Mouse (Mus musculus) liver, embryonic 14.5 days (tissue): ENCODE measurements around the gene Tyw5. TPM values are rescaled to one million over a fixed set of nuclear protein-coding genes. Genes with fewer than 3 reads are reported as not detected.

Source experiments
- ATAC-seq: fragments of 200-750 bp; cut with Nextera tagmentation; 2 replicates; pipeline ENCODE4 v1.8.0; 2017; ENCODE audit warnings: moderate number of reproducible peaks, mild to moderate bottlenecking, moderate library complexity; ENCODE audit not compliant: insufficient read depth
- DNase-seq, 3 experiments: peaks; one replicate each; pipeline ENCODE4 v3.0.0-alpha.2; 2012 to 2013; ENCODE audit warnings: low read depth in 3 of 3, low spot score in 3 of 3
- H3K27ac ChIP-seq: fragments of 300-500 bp; sonication (generic); 2 replicates; pipeline ENCODE4 v1.5.1; 2014; ENCODE audit warnings: moderate library complexity, mild to moderate bottlenecking, control low read depth, inconsistent platforms
- H3K27me3 ChIP-seq: fragments of 300-500 bp; sonication (generic); 2 replicates; pipeline ENCODE4 v1.6.1; 2014; ENCODE audit warnings: mild to moderate bottlenecking, low read length, moderate library complexity; ENCODE audit not compliant: control insufficient read depth, insufficient read depth
- H3K36me3 ChIP-seq: fragments of 300-500 bp; sonication (generic); replicated peaks from 2 replicates; pipeline ENCODE4 v1.6.1; 2014; ENCODE audit warnings: low read depth; ENCODE audit not compliant: control insufficient read depth, insufficient read depth
- H3K4me1 ChIP-seq, 2 experiments: fragments of 200-500 bp in 1 of 2; fragments of 300-500 bp in 1 of 2; sonication (generic) in 1 of 2; replicated peaks; 2 replicates each; pipeline ENCODE4 v1.6.1; 2012 to 2014; ENCODE audit warnings: antibody characterized with exemption in 1 of 2, inconsistent platforms in 1 of 2, low read length in 1 of 2; ENCODE audit not compliant: control insufficient read depth in 2 of 2, insufficient read depth in 2 of 2
- H3K4me2 ChIP-seq: fragments of 300-500 bp; sonication (generic); 2 replicates; pipeline ENCODE4 v1.6.1; 2014; ENCODE audit warnings: low read depth, mild to moderate bottlenecking, control low read depth, moderate library complexity
- H3K4me3 ChIP-seq, 2 experiments: fragments of 200-500 bp in 1 of 2; fragments of 300-500 bp in 1 of 2; sonication (generic) in 1 of 2; 2 replicates each; pipeline ENCODE4 v1.5.1; 2012 to 2014; ENCODE audit warnings: low read depth in 2 of 2, low read length in 2 of 2, mild to moderate bottlenecking in 2 of 2, control low read depth in 1 of 2, inconsistent platforms in 1 of 2, moderate library complexity in 1 of 2; ENCODE audit not compliant: insufficient read depth in 1 of 2
- H3K9ac ChIP-seq: fragments of 300-500 bp; sonication (generic); replicated peaks from 2 replicates; pipeline ENCODE4 v1.6.1; 2014; ENCODE audit warnings: mild to moderate bottlenecking, control low read depth, moderate library complexity
- H3K9me3 ChIP-seq: fragments of 300-500 bp; sonication (generic); 2 replicates; pipeline ENCODE4 v1.6.1; 2016; ENCODE audit warnings: low read length, mixed read lengths; ENCODE audit not compliant: control insufficient read depth
- CTCF ChIP-seq: IDR thresholded peaks from 2 replicates; pipeline ENCODE4 v1.5.1; 2016; ENCODE audit warnings: antibody characterized with exemption, low read depth, control low read depth
- EP300 ChIP-seq: IDR thresholded peaks from 2 replicates; pipeline ENCODE4 v1.6.1; 2016; ENCODE audit warnings: antibody characterized with exemption, low read depth
- WGBS: fragments of 180-500 bp; shearing (Covaris S2); extraction: QIAGEN DNeasy Blood & Tissue Kit; methylation state at CpG from one replicate; pipeline ENCODE4 v1.1.7; 2014; ENCODE audit not compliant: insufficient replicate concordance; 5-methylcytosine and 5-hydroxymethylcytosine counted together
- polyA plus RNA-seq, 2 experiments: library from polyadenylated mRNA; depleted of rRNA in 1 of 2; stranded (reverse) in 1 of 2; unstranded in 1 of 2; fragments of >200 nt; fragmentation: Nextera tagmentation in 1 of 2; extraction: Ambion mirVana in 1 of 2; gene quantifications; 2 replicates each; pipeline versions ENCODE4 v1.2.1 to v1.2.3; 2012 to 2014

Tyw5 gene
- polyA plus RNA-seq, 2 experiments: 9.2 to 11.4 TPM

DNA sequence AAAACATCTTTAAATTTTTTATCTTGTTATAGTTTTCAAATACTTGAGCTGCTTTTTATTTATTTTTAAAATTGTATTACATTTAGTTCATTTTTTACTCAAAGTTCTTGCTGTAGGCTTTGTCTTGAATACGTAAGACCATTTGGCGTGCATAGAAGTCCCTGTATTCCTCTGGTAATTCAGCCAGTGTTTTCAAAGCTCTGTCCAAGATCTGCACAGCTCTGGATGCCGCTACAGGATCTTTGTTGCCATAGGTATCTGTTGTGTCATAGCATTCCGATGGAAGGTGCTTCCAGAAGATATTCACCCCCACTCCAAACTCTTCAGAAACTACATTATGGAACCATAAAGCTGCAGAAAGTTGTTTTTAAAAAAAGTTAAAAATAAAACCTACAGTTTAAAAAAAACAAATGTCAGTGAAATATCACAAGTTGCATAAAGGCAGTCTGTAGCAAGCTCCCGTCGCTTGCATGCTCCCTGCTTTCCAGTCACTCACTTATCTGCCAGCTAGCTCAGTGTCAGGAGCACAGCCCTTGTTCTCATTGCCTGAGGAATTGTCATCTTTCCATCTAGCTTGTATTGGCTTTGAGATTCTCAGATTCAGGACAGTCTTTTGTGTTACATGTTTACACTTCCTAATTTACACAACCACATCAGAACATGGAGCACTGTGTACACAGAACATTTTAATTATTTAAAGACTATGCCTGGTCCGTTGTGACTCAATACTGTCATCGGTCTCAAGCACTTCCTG lies 18.3 kb downstream of the Tyw5 start:
- WGBS: 76% methylated on average over 8 of the region's 8 CpGs

DNA sequence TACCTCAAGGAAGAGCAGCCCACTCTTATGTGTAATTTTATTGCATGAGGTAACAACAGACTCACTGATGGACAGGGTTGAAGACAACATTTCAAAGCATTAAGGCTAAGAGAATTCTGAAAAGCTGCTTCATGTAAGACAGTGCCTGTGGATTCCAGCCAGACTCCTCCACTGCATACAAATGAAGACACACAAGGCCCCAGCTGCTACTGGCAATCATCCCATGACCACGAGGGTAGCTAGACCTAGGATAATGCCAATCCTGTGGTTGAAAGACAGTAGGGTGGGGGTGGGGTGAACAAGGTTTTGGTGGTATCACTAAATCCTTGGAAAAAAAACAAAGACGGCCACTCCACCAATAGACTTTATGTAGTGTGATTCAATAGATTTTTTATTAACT lies 19.0 kb downstream of the Tyw5 start:
- Histone ChIP-seq H3K9ac (no peak overlapping the region), H3K4me2 (no peak overlapping the region), H3K4me3 (no peak overlapping the region), H3K27me3 (no peaks in the 10 kb centered on the region), H3K4me1 (no peaks in the 10 kb centered on the region; a peak in 1 of 4 replicates), H3K36me3 (no peaks in the 10 kb centered on the region; the same call in 1 of the 2 replicates), H3K27ac (no peak overlapping the region), H3K9me3 (no peaks in the 10 kb centered on the region)
- DNase-seq: no peak
- WGBS: 51% methylated on average over 2 of the region's 2 CpGs
- no peak for ATAC-seq
- TF ChIP-seq EP300 (no peak), CTCF (no peak)

More for the DNA sequence above, 18.3 kb downstream of the Tyw5 start:
- no peaks in the 10 kb centered on the region for H3K9me3 ChIP-seq
- DNase-seq (no peak), ATAC-seq (no peak)
- TF ChIP-seq EP300 (no peak), CTCF (no peak)
- peaks cover 4% of the 10 kb centered on the region; the same call in 1 of the 2 replicates for H3K36me3 ChIP-seq
- H3K27me3 ChIP-seq: no peaks in the 10 kb centered on the region
- H3K9ac ChIP-seq: no peak overlapping the region
- no peaks in the 10 kb centered on the region; a peak in 1 of 4 replicates for H3K4me1 ChIP-seq
- H3K4me2 ChIP-seq: no peak overlapping the region
- H3K4me3 ChIP-seq: no peak overlapping the region
- H3K27ac ChIP-seq: no peak overlapping the region

DNA sequence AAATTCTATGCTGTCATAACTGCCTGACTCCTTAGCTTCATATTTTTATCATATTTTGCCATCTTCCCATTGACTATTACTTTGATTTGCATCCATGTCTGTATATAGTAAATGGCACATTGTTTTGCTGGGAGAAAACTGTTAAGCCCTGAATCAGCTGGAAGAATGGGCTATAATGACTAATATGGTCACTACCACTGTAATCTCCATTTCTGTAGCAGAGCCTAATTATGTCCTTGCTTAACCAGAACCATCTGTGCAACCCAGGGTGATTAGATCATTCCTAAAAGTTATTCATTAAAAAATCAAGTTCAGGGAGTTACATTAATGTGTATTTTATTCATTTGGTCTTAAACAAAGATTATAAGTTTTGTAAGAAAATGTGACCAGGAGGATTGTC lies 20.4 kb downstream of the Tyw5 start:
- no peaks in the 10 kb centered on the region for H3K4me1 ChIP-seq
- no peaks in the 10 kb centered on the region; the same call in 1 of the 2 replicates for H3K36me3 ChIP-seq
- H3K27me3 ChIP-seq: no peaks in the 10 kb centered on the region

DNA sequence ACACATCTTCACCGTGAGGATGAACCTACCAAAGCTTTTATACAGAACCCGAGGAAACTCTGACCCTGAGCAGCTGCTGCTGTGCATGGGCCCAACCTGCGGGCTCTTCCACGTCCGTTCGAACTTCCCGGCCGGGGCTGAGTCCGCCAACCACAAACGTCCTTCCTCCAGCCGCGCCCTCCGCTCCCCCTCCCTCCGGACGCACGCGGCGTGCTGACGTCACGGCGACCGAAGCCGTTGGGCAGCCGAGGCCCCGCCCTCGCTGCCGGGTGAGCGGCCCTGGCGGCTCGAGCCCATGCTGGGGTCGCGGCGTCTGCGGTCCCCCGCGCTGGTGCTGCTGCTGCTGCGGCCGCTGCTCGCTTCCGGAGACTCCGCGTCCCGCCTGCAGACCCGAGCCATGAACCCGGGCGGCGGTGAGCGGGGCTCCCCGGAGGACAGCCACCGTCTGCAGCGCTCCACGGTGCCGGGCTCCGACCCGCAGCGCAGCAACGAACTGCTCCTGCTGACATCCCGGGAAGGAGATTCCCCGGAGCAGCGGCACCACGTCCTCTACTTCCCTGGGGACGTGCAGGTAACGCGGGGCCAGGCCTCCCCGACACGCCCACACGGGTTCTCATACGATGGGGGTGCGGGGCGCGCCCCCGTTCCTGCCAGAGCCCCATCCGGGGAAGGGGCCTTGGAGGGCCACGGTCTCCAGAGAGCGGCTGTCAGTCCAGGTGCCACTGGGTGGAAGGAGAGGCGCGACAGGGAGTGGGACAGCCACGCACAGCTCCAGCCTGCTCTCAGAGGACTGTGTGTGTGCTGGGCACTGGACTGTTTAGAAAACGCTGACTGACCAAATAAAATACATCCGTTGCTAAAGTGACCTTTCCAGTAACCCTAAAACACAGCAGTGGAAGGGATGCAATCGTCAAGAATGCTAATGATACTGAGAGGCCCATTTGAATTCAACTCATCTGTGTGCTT lies 29.2 kb downstream of the Tyw5 start, which contains the start of gene 1700066M21Rik:
1700066M21Rik (plus strand) TSS at position 245 of the 966 bp plus-strand sequence.
- peaks cover 2 to 8% of the 10 kb centered on the region in 2 experiments; a peak in 3 of 4 replicates for H3K4me1 ChIP-seq
- TF ChIP-seq EP300: no peak
- no peak for TF ChIP-seq CTCF
- H3K4me3 ChIP-seq: peak within 1 kb of the TSS; percentile 88 to 92
- no peaks in the 10 kb centered on the region for H3K36me3 ChIP-seq
- H3K27ac ChIP-seq: peak within 1 kb of the TSS; percentile 59
- WGBS: under 1% methylated on average over 81 of the region's 81 CpGs
- peak within 1 kb of the TSS; percentile 86 for H3K4me2 ChIP-seq
- ATAC-seq: peak; percentile 95
- no peaks in the 10 kb centered on the region for H3K27me3 ChIP-seq
- peak; percentile 82 to 83 (median 83) for DNase-seq
- H3K9me3 ChIP-seq: no peaks in the 10 kb centered on the region
- peak within 1 kb of the TSS; percentile 89 for H3K9ac ChIP-seq

More for the DNA sequence above, 20.4 kb downstream of the Tyw5 start:
- Histone ChIP-seq H3K4me3 (no peak overlapping the region), H3K27ac (no peak overlapping the region), H3K9ac (no peak overlapping the region), H3K4me2 (no peak overlapping the region), H3K9me3 (no peaks in the 10 kb centered on the region)
- TF ChIP-seq CTCF: no peak
- no peak for TF ChIP-seq EP300
- no peak for DNase-seq
- ATAC-seq: no peak
